Mouse (Mus musculus) neural tube, embryonic 13.5 days (tissue): ENCODE measurements around the gene Fam241a. TPM values are rescaled to one million over a fixed set of nuclear protein-coding genes. Genes with fewer than 3 reads are reported as not detected.
A peak's percentile ranks its signal among the peaks of the same experiment; 100 is the strongest.

ENCODE experiments used
- ATAC-seq: fragments of 200-750 bp; cut with Nextera tagmentation; 2 replicates; pipeline ENCODE4 v1.8.0; 2017; ENCODE audit warnings: low read depth, mild to moderate bottlenecking, moderate TSS enrichment, moderate library complexity
- H3K27ac ChIP-seq: fragments of 300-500 bp; sonication (generic); replicated peaks from 2 replicates; pipeline ENCODE4 v1.5.1; 2015; ENCODE audit warnings: moderate library complexity, mild to moderate bottlenecking, inconsistent platforms
- H3K27me3 ChIP-seq: fragments of 300-500 bp; sonication (generic); 2 replicates; pipeline ENCODE4 v1.6.1; 2015; ENCODE audit warnings: mild to moderate bottlenecking, inconsistent platforms
- H3K36me3 ChIP-seq: fragments of 300-500 bp; sonication (generic); 2 replicates; pipeline ENCODE4 v1.6.1; 2015; ENCODE audit warnings: mild to moderate bottlenecking, inconsistent platforms
- H3K4me1 ChIP-seq: fragments of 300-500 bp; sonication (generic); replicated peaks from 2 replicates; pipeline ENCODE4 v1.6.1; 2015; ENCODE audit warnings: inconsistent platforms
- H3K4me2 ChIP-seq: fragments of 300-500 bp; sonication (generic); 2 replicates; pipeline ENCODE4 v1.6.1; 2015; ENCODE audit warnings: inconsistent platforms, mild to moderate bottlenecking, moderate library complexity
- H3K4me3 ChIP-seq: fragments of 300-500 bp; sonication (generic); 2 replicates; pipeline ENCODE4 v1.5.1; 2015; ENCODE audit warnings: mild to moderate bottlenecking, inconsistent platforms
- H3K9ac ChIP-seq: fragments of 300-500 bp; sonication (generic); 2 replicates; pipeline ENCODE4 v1.6.1; 2015; ENCODE audit warnings: moderate library complexity, mild to moderate bottlenecking, inconsistent platforms
- H3K9me3 ChIP-seq: fragments of 300-500 bp; sonication (generic); 2 replicates; pipeline ENCODE4 v1.6.1; 2016; ENCODE audit warnings: inconsistent platforms
- WGBS: fragments of 180-500 bp; shearing (Covaris S2); methylation state at CpG from one replicate; pipeline ENCODE4 v1.1.7; 2015; 5-methylcytosine and 5-hydroxymethylcytosine counted together
- polyA plus RNA-seq: library from polyadenylated mRNA; unstranded; fragments of >200 nt; fragmentation: Nextera tagmentation; extraction: Ambion mirVana; gene quantifications from 2 replicates; pipeline ENCODE4 v1.2.1, GENCODE M21; 2015

The Fam241a gene
- polyA plus RNA-seq, 1 experiment from 2014 or later = 7.2 TPM

DNA sequence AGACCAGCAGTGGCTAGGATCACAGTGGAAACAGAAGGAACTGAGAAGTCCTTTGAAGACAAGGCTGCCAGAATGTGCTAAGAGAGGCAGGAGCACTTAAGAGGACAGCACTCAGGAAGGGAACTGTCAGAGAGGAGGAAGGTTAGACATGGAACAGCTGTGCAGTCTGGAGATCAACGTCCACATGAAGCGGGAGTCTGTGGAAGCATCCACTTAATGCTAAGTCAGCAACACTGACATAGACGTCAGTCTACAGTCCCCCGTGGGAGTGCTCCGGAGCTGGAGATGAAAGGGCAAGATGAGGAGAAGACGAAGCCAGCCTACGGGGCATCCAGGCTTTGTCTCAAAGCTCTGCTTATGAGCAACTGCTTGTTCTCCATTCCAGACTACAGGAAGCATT, 69.0 kb downstream of the Fam241a start:
- Histone ChIP-seq H3K27ac (peak overlapping the region; percentile 55), H3K9me3 (no peaks in the 10 kb centered on the region), H3K36me3 (peaks cover 3% of the 10 kb centered on the region), H3K4me3 (no peak overlapping the region), H3K4me2 (0 out of 2 replicates have a peak overlapping the region, but pooled peaks have one; percentile 3), H3K4me1 (peaks cover 20% of the 10 kb centered on the region), H3K27me3 (no peaks in the 10 kb centered on the region), H3K9ac (no peak overlapping the region)
- 37% methylated on average over 7 of the region's 7 CpGs for WGBS
- ATAC-seq = 0 out of 2 replicates have a peak, but pooled peaks have one; percentile 37

DNA sequence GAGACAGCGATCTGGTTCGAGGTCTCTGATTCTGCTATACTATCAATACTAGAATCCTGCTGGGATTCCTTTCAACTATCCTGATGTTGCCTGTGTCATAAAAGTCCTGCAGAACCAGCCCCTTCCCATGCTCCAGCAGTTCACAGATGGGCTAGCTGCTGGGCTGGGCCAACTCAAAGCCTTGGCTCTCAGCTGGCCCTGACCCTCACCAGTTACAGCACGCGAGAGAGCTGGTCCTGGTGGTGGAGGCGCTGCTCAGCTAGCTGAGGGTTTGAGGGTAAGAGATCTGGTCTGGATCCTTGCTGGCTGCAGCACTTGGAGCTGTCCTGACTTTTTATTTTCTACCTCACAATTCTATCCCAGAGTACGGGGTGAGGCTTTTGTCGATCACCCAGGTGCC, 69.6 kb downstream of the Fam241a start:
- H3K4me2 ChIP-seq = 0 out of 2 replicates have a peak overlapping the region, but pooled peaks have one; percentile 3
- ATAC-seq = no peak
- peaks cover 8% of the 10 kb centered on the region for H3K36me3 ChIP-seq
- whole genome bisulfite sequencing = 44% methylated on average over 7 of the region's 7 CpGs
- peaks cover 20% of the 10 kb centered on the region for H3K4me1 ChIP-seq
- H3K27me3 ChIP-seq = no peaks in the 10 kb centered on the region
- peak overlapping the region; percentile 55 for H3K27ac ChIP-seq
- no peak overlapping the region for H3K9ac ChIP-seq
- H3K4me3 ChIP-seq = no peak overlapping the region
- no peaks in the 10 kb centered on the region for H3K9me3 ChIP-seq

GRCm38 (mm10) chr3:127823886-127824863, 71.9 kb downstream of the Fam241a start:
- Histone ChIP-seq H3K4me1 (peaks cover 17% of the 10 kb centered on the region), H3K4me3 (no peak overlapping the region), H3K4me2 (no peak overlapping the region), H3K9me3 (no peaks in the 10 kb centered on the region), H3K27ac (no peak overlapping the region), H3K9ac (no peak overlapping the region), H3K36me3 (peaks cover 25% of the 10 kb centered on the region), H3K27me3 (no peaks in the 10 kb centered on the region)
- WGBS = 62% methylated on average over 17 of the region's 17 CpGs
- ATAC-seq = no peak

DNA sequence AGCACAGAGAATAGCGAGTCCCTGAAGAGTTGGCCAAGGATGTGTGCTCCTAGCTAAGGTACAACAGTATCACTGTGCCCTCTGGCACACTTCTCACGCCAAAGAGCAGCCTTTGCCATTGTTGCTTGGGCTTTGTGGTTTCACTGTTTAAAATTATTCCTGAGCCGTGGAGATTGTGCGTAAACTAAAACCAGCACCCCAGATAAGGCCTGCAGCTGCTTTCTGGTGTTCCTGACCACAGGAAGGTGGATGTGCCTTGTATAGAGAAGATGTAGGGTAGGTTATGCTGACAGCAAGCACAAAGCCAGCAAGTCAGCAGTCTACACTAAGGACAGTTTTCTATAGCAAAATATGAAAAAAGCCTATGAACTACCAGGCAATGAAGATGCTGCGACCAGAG, 74.9 kb downstream of the Fam241a start:
- WGBS = 89% methylated on average over 5 of the region's 5 CpGs
- ATAC-seq = no peak

GRCm38 (mm10) chr3:127820400-127820799, 75.7 kb downstream of the Fam241a start:
- Histone ChIP-seq H3K36me3 (peaks cover 39% of the 10 kb centered on the region), H3K4me1 (peaks cover 5% of the 10 kb centered on the region; the same call in 1 of the 2 replicates), H3K27ac (no peak overlapping the region), H3K9me3 (no peaks in the 10 kb centered on the region), H3K4me3 (no peak overlapping the region), H3K9ac (no peak overlapping the region), H3K27me3 (no peaks in the 10 kb centered on the region), H3K4me2 (no peak overlapping the region)
- no peak for ATAC-seq
- 95% methylated on average over 1 of the region's 1 CpGs for WGBS

More for the DNA sequence above, 74.9 kb downstream of the Fam241a start:
- Histone ChIP-seq H3K27me3 (no peaks in the 10 kb centered on the region), H3K9me3 (no peaks in the 10 kb centered on the region), H3K27ac (no peak overlapping the region), H3K4me3 (no peak overlapping the region), H3K36me3 (peaks cover 37% of the 10 kb centered on the region), H3K4me1 (peaks cover 5% of the 10 kb centered on the region; the same call in 1 of the 2 replicates), H3K9ac (0 out of 2 replicates have a peak overlapping the region, but pooled peaks have one; percentile 8), H3K4me2 (no peak overlapping the region)

Other genes starting within 250 kb of the Fam241a start
- 0.61 and 0.80 TPM in 2 replicates for gene Alpk1, start 115.8 kb downstream of the Fam241a start, polyA plus RNA-seq
- gene Tifa, start 106.5 kb downstream of the Fam241a start, polyA plus RNA-seq = 2.9 and 4.6 TPM in 2 replicates
- 82.7 and 93.6 TPM in 2 replicates for gene Ap1ar, start 58.8 kb downstream of the Fam241a start, polyA plus RNA-seq